Mouse (Mus musculus) left cerebral cortex, postnatal 25 days (tissue): ENCODE measurements around the gene Slain1. TPM values are rescaled to one million over a fixed set of nuclear protein-coding genes. Genes with fewer than 3 reads are reported as not detected.

Experiments used
- DNase-seq, 2 experiments: peaks; one replicate each; pipeline ENCODE4 v3.0.0; 2022; ENCODE audit warnings: low spot score in 2 of 2, mixed read lengths in 1 of 2
- intact Hi-C: fragments of 180-260 bp; cut with DNase I; formaldehyde crosslinking; loops from one replicate; pipeline ENCODE4 v1.15.1; 2025
- microRNA-seq, 2 experiments: library from miRNA; unstranded; fragments of <30 nt; microRNA quantifications; one replicate each; pipeline ENCODE4 v1.2.0; 2022
- total RNA-seq, 2 experiments: library from RNA; stranded (reverse); gene quantifications; 2 replicates each; pipeline ENCODE4 v1.2.3; 2021

Slain1 gene
- total RNA-seq, 2 experiments from 2014 or later = 45.9 to 46.7 TPM

DNA sequence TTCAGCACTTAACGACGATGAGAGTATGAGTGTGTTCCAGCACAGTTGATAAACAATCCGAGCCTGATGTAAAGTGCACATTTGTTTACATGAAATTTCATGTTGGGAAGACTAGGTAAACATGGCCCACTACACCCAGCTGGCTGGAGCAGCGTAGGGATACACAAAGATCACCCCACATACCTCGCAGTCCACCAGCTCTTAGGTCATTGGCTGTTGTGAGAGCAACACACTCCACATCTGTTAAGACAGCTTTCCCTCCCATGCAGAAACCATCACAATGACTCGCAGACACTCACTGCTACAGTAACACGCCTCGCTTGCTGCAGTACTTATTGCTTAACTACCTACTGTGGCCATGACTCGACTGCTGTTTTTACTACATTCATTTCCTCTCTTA lies 104.4 kb downstream of the Slain1 start:
- no peak for DNase-seq
- intact Hi-C loops = no loop called here

Small RNA genes within 50 kb of the gene (microRNA-seq; reads per million reads assigned to microRNA genes)
- 0 to 0.25 reads per million in 2 experiments for gene Gm22877

Other genes starting within 250 kb of the Slain1 start
- 1 to 10 TPM; 1.1 to 1.4 TPM for gene Scel, start 136.9 kb upstream of the Slain1 start, total RNA-seq
- 10 to 100 TPM; 38.2 to 39.9 TPM for gene Ednrb, start 194.2 kb downstream of the Slain1 start, total RNA-seq